Mouse (Mus musculus): Measurements from ENCODE around the gene Gm49630. TPM values are rescaled to one million over a fixed set of nuclear protein-coding genes. Genes with fewer than 3 reads are reported as not detected.
"Not testable (repeated sequence)": the region's sequence is repeated elsewhere in the genome, so short reads cannot be mapped to it uniquely, and the experiment has no call there.

Gene Gm49630
- polyA plus RNA-seq, 1 experiment from 2014 or later = not detected

- H3K4me3 ChIP-seq (ENCODE audit: low read length); H3K27me3 ChIP-seq (ENCODE audit: control insufficient read depth, insufficient read depth, low read length); H3K4me1 ChIP-seq (ENCODE audit: control insufficient read depth, insufficient read depth, low read length); H3K9me3 ChIP-seq (ENCODE audit: control insufficient read depth, low read length); ATAC-seq (ENCODE audit: low FRiP score, low TSS enrichment); H3K4me2 ChIP-seq (replicated peaks; ENCODE audit: low read depth, low read length); H3K9ac ChIP-seq (ENCODE audit: low read depth, low read length); H3K27ac ChIP-seq (ENCODE audit: low read depth, low read length); H3K36me3 ChIP-seq (ENCODE audit: control insufficient read depth, insufficient read depth, low read length): not testable (repeated sequence)
- WGBS = 62% methylated on average over 9 of the region's 9 CpGs
These were observed 34.4 kb downstream of the Gm49630 start for GRCm38 (mm10) chr17:7337381-7337780.

GRCm38 (mm10) chr17:7332745-7333144 is 39.0 kb downstream of the Gm49630 start:
- H3K9me3 ChIP-seq (ENCODE audit: control insufficient read depth, low read length); ATAC-seq (ENCODE audit: low FRiP score, low TSS enrichment); H3K36me3 ChIP-seq (ENCODE audit: control insufficient read depth, insufficient read depth, low read length); H3K9ac ChIP-seq (ENCODE audit: low read depth, low read length); H3K27me3 ChIP-seq (ENCODE audit: control insufficient read depth, insufficient read depth, low read length); H3K4me2 ChIP-seq (replicated peaks; ENCODE audit: low read depth, low read length); H3K27ac ChIP-seq (ENCODE audit: low read depth, low read length); H3K4me3 ChIP-seq (ENCODE audit: low read length); H3K4me1 ChIP-seq (ENCODE audit: control insufficient read depth, insufficient read depth, low read length): not testable (repeated sequence)
- WGBS = 61% methylated on average over 3 of the region's 5 CpGs

- H3K9ac ChIP-seq (ENCODE audit: low read depth, low read length); H3K27ac ChIP-seq (ENCODE audit: low read depth, low read length); H3K27me3 ChIP-seq (ENCODE audit: control insufficient read depth, insufficient read depth, low read length); H3K36me3 ChIP-seq (ENCODE audit: control insufficient read depth, insufficient read depth, low read length); H3K4me2 ChIP-seq (replicated peaks; ENCODE audit: low read depth, low read length); ATAC-seq (ENCODE audit: low FRiP score, low TSS enrichment); H3K9me3 ChIP-seq (ENCODE audit: control insufficient read depth, low read length); H3K4me1 ChIP-seq (ENCODE audit: control insufficient read depth, insufficient read depth, low read length); H3K4me3 ChIP-seq (ENCODE audit: low read length): not testable (repeated sequence)
- 84% methylated on average over 3 of the region's 8 CpGs for WGBS
These were observed 45.4 kb downstream of the Gm49630 start for GRCm38 (mm10) chr17:7326415-7326814.

GRCm38 (mm10) chr17:7324346-7324745 is 47.4 kb downstream of the Gm49630 start, which contains the start of gene Tcp10a:
TSS of gene Tcp10a (plus strand) at chr17:7324646.
- not testable (repeated sequence) for H3K4me3 ChIP-seq (ENCODE audit: low read length); H3K9ac ChIP-seq (ENCODE audit: low read depth, low read length); H3K9me3 ChIP-seq (ENCODE audit: control insufficient read depth, low read length); ATAC-seq (ENCODE audit: low FRiP score, low TSS enrichment); H3K27ac ChIP-seq (ENCODE audit: low read depth, low read length); H3K4me1 ChIP-seq (ENCODE audit: control insufficient read depth, insufficient read depth, low read length); H3K4me2 ChIP-seq (replicated peaks; ENCODE audit: low read depth, low read length); H3K27me3 ChIP-seq (ENCODE audit: control insufficient read depth, insufficient read depth, low read length); H3K36me3 ChIP-seq (ENCODE audit: control insufficient read depth, insufficient read depth, low read length)
- 89% methylated on average over 3 of the region's 5 CpGs for WGBS

GRCm38 (mm10) chr17:7319789-7320188 is 52.0 kb downstream of the Gm49630 start:
- not testable (repeated sequence) for H3K4me3 ChIP-seq (ENCODE audit: low read length); H3K27me3 ChIP-seq (ENCODE audit: control insufficient read depth, insufficient read depth, low read length); H3K9me3 ChIP-seq (ENCODE audit: control insufficient read depth, low read length); H3K4me1 ChIP-seq (ENCODE audit: control insufficient read depth, insufficient read depth, low read length); H3K36me3 ChIP-seq (ENCODE audit: control insufficient read depth, insufficient read depth, low read length); H3K4me2 ChIP-seq (replicated peaks; ENCODE audit: low read depth, low read length); ATAC-seq (ENCODE audit: low FRiP score, low TSS enrichment); H3K27ac ChIP-seq (ENCODE audit: low read depth, low read length); H3K9ac ChIP-seq (ENCODE audit: low read depth, low read length)
- WGBS = 85% methylated on average over 6 of the region's 6 CpGs

- not testable (repeated sequence) for H3K4me2 ChIP-seq (replicated peaks; ENCODE audit: low read depth, low read length); H3K9ac ChIP-seq (ENCODE audit: low read depth, low read length); ATAC-seq (ENCODE audit: low FRiP score, low TSS enrichment); H3K27ac ChIP-seq (ENCODE audit: low read depth, low read length); H3K36me3 ChIP-seq (ENCODE audit: control insufficient read depth, insufficient read depth, low read length); H3K9me3 ChIP-seq (ENCODE audit: control insufficient read depth, low read length); H3K4me3 ChIP-seq (ENCODE audit: low read length); H3K27me3 ChIP-seq (ENCODE audit: control insufficient read depth, insufficient read depth, low read length); H3K4me1 ChIP-seq (ENCODE audit: control insufficient read depth, insufficient read depth, low read length)
- WGBS = 84% methylated on average over 6 of the region's 8 CpGs
These were observed 55.9 kb downstream of the Gm49630 start for GRCm38 (mm10) chr17:7315693-7316382.

- not testable (repeated sequence) for H3K27ac ChIP-seq (ENCODE audit: low read depth, low read length); H3K36me3 ChIP-seq (ENCODE audit: control insufficient read depth, insufficient read depth, low read length); H3K4me3 ChIP-seq (ENCODE audit: low read length); H3K9ac ChIP-seq (ENCODE audit: low read depth, low read length); H3K4me1 ChIP-seq (ENCODE audit: control insufficient read depth, insufficient read depth, low read length); H3K9me3 ChIP-seq (ENCODE audit: control insufficient read depth, low read length); H3K27me3 ChIP-seq (ENCODE audit: control insufficient read depth, insufficient read depth, low read length); H3K4me2 ChIP-seq (replicated peaks; ENCODE audit: low read depth, low read length)
- WGBS = 61% methylated on average over 8 of the region's 8 CpGs
- ATAC-seq (ENCODE audit: low FRiP score, low TSS enrichment) = peak; percentile 82; the same call in 1 of the 2 replicates
These were observed 65.2 kb downstream of the Gm49630 start for GRCm38 (mm10) chr17:7306278-7307196.
